Mouse (Mus musculus) erythroblast, adult 5-6 weeks (primary cell): ENCODE data around the gene Adarb2. TPM values are rescaled to one million over a fixed set of nuclear protein-coding genes. Genes with fewer than 3 reads are reported as not detected.

Experiments
- ATAC-seq: replicated peaks from 2 replicates; pipeline ENCODE4 v1.8.0; 2016; ENCODE audit warnings: moderate number of reproducible peaks, mild to moderate bottlenecking, moderate TSS enrichment, inconsistent platforms; ENCODE audit not compliant: poor library complexity, low FRiP score, severe bottlenecking
- total RNA-seq, 2 experiments: library from RNA; stranded (forward) in 1 of 2; stranded (reverse) in 1 of 2; fragments of 150-400 nt in 1 of 2; fragments of 200-764, 138-1000 nt in 1 of 2; gene quantifications; 2 replicates each; pipeline versions ENCODE4 v1.2.3 to v1.2.4; 2015 to 2017; ENCODE audit warnings: low replicate concordance in 2 of 2

Gene Adarb2
- total RNA-seq (2015; ENCODE audit: low replicate concordance) = not detected in 2 replicates
- total RNA-seq (2017; ENCODE audit: low replicate concordance) = 0.28 TPM in 1 of 2 replicates, not detected in the other

DNA sequence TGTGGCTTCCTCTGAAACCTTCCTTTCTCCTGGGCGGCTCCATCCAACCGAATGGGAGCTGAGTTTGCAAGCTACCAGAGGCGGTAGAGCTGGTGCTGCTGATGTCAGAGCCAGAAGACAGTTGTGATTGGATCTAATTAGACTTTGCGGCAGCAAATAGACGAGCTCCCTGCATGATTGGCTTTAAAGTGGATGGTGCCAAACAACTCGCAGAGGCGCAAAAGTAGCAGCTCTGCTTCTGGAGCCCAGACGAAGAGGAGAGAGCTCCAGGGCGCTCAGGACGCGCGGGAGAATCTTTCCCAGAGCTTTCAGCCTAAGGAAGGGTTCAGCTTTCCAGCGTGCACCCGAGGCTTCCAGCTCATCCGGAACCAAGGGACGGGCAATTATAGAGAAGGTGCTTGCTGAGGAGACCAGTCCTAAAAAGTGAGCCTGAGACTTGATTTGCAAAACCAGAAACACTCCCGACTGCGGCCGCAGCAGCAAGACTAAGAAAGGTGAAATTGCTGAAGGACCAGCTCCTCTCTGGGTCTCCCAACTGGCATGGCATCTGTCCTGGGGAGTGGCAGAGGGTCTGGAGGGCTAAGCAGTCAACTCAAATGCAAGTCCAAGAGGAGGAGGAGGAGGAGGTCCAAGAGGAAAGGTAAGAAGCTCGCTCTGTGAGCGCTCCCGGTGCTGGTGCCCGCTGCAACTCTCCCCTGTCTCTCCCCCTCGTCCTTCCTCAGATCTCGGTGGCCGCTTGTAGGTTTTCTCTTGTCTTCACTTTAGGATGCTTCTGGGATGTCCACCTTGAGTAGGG lies at the start of gene Adarb2:
Adarb2 (plus strand) TSS at position 186 of the 796 bp plus-strand sequence.
- ATAC-seq = no peak

DNA sequence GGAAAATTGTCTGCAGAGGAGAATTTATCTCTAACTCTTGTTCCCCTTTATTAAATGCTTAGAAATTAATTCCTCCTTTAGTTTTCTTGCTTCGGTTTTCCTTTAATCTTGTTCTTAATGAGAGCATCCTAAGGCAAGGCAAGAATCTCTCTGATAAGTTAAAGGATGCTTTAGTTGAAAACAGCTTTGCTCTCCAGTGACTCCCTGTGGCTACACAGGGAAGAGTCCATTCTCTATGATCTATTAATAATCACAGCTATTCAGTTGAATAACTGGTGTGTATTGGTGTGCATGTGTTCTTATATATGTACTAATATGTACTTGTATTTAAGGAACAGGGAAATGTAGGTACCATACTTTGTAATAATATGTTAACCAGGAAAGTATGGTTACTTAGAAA lies 28.9 kb upstream of the Adarb2 start:
- no peak for ATAC-seq

DNA sequence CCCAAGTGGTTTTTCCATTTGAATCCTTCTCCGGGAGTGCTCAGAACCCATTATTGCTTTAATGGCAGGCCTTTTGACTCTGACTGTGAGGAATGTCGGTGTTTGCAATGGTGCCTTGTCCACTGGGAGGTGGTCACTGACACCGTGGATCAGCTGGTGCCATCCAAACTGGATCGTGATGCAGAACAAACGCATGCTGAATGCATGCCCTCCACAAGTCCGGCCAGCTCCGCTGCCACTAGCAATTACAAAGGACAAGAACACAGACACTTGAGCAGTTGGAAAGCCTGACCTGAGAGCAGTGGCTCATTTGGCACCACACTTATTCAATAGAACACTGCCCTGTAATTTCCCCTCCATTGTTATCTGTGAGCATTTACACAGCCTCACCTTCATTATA lies 10.7 kb upstream of the Adarb2 start:
- no peak for ATAC-seq

DNA sequence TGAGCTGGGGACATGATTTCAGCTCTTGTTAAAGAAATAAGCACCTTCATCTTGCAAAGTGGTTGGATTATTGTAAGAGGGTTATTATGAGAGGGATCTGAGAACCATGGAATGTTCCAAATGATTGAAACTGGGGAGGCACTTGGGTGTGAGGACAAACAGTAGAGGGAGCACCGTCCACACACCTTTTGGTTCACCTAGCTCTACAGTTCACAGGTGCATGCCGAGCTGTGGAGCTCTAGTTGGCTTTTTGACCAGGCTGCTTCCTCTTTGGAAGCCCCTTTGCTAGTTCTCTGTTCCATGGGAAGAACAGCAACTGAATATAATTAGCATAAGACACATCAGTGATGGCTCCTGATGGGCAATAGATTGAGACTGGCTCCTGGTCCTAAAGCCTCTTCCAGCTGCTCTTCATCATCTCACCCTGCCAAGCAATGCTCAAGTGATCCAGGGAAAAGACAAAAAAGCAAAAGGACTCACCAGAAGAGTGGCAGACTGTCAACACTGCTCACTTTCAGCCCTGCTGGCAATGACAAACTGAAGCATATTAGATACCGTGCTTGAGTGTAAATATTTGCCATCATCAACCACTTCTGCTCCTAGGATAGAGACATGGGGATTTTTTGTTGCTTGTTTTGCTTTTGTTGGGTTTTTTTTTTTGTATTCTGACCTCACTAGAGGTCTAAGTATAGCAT lies 3.3 kb upstream of the Adarb2 start:
- ATAC-seq = no peak

DNA sequence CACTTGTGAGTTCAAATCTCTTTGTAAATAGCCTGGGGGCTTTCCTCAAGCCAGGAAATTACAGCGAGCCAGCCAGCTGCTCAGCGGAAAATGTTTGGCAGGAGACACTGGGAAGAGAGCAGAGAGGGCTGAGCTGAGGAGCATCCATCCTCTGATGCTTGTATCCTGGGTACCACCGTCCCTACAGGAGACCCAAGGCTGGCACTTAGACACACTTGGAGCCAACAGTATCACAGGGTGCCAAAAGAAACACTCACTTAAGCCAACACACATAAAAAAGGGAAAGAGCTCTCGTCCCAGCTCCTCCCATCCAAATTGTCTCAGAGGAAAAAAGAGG lies 779 bp downstream of the Adarb2 start:
- no peak for ATAC-seq

DNA sequence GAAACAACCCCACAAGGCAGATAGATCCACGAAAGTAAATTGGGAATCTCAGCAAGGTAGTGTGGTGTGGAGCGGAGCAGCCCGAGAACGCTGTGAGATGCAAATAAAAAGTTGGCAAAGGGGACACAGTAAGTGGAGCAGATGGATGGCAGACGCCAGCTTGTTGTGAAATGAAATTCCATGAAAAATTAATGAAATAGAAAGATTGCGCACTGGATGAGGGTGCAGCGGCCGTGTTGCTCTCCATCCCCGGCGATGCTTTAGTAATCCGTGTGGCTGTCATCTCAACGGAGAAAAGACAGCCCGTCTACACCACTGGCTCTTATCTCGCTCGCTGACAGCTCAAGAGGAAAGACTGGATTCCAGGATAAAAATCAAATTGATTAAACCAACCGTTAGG lies 4.7 kb downstream of the Adarb2 start:
- ATAC-seq = no peak

DNA sequence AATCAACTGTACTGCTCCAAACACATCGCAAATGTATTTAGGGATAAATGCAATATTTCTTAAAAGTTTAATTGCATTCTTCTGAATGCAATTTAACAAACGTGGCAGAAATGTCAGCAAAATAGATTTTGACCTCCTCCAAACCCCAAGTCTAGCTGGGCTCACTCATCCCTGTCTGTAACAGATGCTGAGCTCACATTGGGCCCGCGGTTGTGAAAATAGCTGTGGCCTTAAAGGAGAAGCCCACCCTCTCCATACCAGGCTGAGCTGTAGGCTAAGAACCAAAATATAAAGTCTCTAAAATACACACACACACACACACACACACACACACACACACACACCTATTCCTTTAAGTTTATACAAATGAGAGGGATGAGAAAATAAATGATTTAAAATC lies 8.1 kb downstream of the Adarb2 start:
- ATAC-seq = no peak

DNA sequence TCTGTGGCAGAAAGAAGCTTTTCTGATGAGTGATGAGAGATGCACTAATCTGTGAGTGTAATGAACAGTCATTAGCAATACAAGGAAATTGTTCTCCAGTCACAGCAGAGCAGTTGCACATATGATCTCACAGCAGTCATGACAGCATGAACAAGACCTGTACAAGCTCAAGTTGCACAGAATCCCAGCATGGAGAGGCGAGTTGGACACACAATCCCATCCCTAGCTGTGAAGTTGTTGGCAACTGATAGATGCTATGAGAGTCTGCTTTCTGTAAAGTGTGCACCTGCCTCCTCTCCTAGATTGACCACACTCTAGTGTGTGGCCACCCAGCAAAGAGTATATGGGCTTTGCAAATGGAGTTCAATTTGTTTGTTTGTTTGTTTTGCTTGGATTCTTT lies 36.2 kb downstream of the Adarb2 start:
- ATAC-seq = no peak

DNA sequence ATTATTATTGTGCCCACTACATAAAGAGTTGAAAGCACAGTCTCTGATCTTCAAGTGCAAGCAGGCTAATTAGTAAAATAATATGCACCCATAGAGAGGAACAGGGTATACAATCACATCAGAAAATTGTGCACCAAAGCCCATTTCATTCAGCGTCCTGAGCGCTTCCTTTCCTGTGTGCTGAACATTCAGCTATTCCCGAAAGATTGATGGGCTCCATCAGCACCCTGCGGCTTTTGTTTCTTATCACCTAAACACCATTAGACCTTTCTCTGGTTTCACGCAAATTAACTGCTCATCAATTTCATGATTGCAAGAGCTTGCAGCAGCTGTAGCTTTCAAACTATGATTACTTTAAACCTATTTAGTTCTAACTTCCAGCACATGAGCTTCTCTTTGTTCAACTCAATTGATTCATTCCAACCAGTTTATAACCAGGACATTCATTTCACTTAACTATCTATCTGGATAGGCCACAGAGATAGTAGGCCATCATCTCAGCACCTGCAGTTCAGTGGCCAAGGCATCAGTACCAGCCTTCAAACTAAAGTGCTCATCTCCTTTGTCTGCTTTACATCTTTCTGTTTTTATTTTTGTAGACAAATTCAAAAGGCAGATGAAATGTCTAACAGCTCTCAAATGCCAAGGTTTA lies 45.5 kb downstream of the Adarb2 start:
- ATAC-seq = no peak

DNA sequence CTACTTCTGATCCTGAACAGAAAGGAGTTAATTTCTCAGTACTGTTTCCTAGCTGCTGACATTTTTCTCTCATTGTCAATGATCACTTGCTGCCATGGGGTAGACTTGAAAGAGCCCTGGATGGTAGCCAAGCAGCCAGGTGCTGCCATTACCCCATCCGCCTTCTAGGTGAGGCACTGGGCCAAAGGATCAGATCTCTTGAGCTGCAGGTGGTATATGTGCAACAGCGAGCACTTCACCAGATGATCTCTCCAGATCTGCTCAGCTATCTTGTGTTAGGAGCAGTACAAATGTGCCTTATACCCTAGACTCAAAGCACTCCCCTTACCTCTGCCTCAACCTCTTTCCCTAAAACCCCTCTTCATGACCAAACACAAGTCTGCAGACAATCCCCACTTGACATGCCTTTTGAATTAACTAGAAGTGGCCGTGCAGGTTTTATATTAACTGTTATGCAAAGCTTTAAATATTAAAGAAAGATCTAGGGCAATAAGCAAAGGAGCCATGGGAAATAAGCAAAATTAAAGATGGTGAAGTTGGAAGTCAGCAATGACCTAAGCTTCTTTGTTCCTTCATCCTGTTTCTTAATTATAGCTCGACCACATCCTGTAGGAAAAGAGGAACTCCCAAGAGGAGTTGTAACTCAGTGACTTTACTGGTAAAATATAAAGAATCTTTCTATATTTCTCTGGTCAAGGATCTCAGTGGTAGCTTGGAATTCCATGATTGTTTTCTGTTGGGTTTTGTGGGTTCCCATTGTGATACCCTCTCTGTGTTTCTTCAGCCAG lies 69.7 kb downstream of the Adarb2 start:
- no peak for ATAC-seq

DNA sequence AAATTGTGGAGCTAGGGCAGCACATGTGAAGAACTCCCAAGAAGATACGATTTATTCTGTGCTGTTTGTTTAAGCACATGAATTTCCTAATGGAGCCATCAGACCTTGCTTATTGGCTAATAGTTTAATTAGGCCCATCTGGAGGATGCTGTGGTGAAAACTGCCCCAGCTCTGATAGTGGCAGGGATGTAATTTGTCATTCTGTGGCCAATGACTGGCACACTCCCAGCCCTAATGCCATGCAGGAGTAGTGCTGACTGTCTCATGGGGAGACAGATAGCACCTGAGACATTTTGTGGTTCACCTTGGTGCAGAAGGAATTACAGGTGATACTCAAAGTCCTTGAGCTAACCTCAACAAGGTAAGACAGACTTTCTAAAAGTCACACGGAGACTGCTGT lies 80.5 kb downstream of the Adarb2 start:
- no peak for ATAC-seq

DNA sequence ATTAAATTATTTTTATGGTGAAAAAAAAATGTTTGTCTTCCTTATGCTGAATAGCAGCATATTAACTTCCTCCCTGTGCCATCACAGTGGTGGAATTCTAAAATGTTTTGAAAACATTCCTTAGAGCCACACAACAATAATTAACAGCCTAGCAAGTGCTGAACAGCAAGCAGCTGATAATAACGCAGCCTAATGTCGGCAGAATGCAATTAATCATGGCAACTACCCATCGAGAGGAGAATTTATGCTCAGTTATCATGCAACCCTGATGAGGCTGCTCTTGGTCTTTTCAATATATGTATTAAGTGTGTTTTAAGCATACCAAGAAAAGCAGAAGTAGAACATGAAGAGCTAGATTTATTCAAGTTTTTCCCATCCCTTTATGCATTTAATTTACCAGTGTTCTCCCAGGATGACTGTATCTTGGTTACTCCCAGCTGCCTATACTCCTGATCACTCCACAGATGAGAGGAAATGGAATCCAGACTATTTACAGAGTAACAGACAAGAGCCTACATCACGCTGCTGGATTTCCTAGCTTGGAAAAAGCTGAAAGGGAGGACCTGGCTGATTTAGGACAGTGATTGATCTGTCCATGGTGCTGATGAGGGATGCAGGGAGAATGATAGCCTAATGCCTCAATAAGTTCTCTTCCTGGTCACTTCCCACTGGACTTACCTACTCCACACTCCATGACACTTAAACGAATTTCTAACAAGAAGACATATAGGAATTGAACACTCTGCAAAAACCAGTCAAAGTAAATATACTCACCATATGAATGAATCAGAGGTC lies 113.9 kb downstream of the Adarb2 start:
- no peak for ATAC-seq

DNA sequence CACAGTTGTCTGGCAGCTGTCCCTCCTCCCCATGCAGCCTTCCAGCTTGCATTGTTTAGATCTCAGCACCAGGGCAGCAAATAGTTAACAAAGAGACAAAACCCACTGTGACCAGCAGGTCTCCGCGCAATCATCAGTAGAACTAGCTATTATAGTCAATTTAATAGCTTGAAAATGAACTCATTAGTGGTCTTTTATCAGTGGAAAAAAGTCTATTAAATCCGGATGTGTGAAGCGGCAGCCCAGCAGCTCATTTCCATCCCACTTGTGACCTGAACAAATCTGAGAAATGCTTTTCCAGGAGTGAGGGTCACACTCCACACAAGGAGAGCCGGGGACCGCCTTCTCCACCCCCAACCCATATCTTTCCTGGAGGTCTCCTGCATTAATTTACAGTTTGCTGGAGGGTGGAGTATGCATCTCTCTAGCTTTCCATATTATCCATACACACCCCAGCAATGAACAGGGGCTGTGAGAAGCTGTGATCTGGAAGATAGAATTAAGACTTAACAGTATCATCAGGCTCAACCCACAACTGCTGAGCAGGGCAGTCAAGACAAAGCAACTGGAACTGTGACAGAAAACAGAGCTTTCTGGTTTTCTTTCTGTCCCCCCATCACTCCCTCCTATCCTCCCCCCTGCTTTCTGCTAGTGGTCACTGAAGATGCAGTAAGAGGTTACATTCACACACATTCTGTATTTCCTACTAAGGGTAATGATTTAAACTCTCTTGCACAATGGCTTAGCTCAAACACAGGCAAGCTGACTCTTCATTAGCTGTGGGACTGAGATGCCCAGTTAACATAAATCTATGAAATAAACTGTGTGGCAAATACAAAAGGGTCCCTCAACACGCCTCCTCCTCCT lies 131.2 kb downstream of the Adarb2 start:
- ATAC-seq = no peak

DNA sequence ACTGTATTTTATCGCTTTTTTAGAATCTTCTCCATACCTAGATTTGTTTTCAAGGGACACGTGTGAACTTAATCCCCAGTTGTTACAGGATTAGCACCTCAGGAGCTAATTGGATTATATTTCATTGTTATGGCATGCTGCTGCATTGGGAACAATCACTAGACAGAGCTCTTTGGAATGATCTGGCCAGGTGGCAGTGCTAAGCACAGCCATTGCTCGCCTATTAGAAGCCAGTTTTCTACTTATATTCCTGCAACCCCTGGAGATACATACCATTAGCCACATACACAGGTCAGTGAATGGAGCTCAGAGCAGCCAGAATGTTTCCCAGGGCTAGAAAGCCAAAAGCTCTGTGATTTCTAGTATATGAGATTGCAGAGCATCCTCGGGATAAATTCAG lies 131.9 kb downstream of the Adarb2 start:
- ATAC-seq = no peak

DNA sequence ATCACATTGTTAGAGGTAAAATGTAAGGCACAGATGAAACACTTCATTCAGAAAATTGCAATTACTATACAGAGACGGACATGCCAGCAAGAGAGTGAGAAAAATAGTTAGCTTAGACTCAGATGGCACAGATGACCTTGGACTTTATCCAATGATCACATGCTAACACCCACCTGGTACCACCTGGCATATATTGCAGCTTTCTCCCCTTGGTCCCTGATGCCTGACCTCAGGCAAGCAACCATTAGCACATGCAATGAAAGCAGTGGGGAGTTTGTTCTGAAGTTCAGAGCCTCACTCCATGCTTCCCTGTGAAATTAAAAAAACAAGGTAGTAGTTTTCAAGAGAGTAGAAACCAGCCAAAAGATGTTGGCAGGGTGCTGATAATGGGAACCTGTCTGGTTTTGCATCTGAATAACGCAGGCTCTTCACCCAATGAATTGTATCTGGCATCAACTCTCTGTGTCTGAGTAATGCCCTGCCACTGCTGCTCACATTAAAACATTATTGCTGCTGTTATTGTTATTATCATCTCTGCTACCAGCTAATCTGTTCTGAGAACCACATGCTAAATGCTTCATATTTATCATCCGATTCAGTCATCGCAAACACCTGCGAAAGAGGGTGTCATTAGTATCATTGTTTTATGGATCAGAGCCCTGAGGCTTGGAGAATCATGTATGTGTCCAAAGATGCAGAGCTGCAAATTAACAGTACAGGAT lies 138.6 kb downstream of the Adarb2 start:
- ATAC-seq = no peak

DNA sequence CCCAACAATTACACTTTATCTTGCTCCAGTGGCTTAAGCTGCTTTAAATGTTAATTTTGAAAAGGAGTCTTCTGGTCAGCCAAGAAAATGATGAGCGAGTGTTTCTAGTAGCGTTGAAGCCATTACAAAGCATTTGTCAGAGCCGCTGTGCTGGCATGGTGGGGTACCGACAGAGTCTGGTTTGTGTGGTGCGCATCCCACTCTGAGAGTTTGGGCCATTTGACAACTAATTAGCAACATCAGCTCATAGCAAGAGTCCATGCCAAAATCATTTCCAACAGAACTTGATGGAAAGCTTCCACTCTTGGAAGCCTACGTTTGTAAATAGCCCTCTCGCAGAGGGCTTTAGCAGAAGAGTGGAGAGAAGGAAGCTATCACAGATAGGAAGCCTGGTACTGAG lies 144.5 kb downstream of the Adarb2 start:
- no peak for ATAC-seq

DNA sequence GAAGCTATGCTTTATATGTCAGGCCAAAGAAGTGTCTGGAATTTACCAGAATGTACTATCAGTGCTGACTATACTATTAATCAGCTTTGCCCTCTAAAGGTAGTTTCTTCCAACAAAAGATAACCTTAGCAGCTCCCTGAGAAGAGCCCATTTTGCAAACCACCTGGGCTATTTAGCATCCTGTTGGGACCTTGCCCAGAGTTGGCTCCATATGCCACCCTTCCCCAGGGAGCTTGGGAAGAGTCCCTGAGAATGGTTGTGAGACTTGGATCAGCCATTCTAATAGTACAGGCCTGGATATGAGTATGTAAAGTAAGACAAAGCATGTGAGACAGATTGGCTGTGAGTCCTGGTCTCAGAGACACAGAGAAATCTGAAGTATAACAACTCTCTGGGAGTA lies 149.7 kb downstream of the Adarb2 start:
- no peak for ATAC-seq

DNA sequence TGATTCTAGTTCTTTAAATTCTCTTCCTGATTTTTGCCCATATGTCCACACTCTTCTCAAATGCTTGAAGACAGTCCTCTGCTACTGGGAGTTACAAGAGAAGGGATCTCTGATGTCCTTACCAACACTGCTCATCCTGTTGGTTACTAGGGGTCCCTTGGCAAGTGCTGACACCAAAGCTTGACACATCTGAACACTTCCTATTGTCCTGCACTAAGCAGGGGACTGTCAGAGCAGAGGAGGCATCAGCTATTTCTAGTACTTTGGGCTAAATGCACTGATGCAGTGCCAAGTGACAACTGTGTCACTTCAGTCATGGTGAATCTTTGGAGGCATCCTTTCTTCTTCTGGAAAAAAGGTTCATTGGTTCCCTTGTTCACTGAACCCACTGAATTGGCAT lies 150.3 kb downstream of the Adarb2 start:
- no peak for ATAC-seq
